Mouse (Mus musculus): ENCODE data around the gene Cenpp.

Cenpp gene

DNA sequence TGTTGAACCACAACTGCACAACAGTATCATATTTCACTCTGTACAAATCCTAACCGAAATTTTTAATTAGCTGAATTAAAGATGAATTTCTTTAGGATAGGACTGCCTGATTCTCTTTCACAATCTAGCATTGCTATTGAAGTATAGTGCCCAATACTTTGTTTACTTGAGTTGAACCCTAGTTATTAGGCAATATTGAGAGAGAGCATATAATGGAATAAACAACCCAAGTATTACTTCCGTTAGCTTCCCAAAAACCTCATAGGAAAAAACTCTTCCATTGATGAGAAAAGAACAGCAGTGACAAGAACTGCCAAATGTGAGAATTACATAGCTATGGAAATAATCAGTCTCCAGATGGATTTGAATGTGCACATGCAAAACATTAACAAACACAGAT lies 126.3 kb downstream of the Cenpp start:
- Histone ChIP-seq H3K36me3 (ENCODE audit: control insufficient read depth, insufficient read depth, low read length, poor library complexity, severe bottlenecking) (no peaks in the 10 kb centered on the region), H3K27me3 (ENCODE audit: control insufficient read depth, insufficient read depth, low read length, poor library complexity, severe bottlenecking) (no peaks in the 10 kb centered on the region)
- no peak for DNase-seq (ENCODE audit: low read depth, low spot score)

DNA sequence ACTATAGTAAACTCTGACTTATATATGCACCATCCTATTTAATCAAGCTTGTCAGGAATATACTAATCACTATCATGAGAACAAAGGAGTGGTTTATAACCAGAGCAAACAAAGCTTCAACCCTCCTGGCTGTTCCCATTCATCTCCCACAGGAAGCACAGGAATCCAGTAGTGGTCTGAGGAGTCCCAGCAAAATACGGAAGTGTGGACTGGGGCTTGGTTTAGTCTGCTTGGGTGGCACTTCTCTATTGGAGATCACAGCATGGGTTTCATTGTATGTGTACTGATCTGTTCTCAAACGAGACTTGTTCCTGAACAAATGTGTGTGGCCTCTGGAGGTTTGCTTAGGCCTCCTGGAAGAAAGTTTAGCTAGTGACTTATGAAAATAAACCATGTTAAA lies 133.8 kb downstream of the Cenpp start:
- no peak for DNase-seq (ENCODE audit: low read depth, low spot score)
- H3K27me3 ChIP-seq (ENCODE audit: control insufficient read depth, insufficient read depth, low read length, poor library complexity, severe bottlenecking) = no peaks in the 10 kb centered on the region
- H3K36me3 ChIP-seq (ENCODE audit: control insufficient read depth, insufficient read depth, low read length, poor library complexity, severe bottlenecking) = no peaks in the 10 kb centered on the region

DNA sequence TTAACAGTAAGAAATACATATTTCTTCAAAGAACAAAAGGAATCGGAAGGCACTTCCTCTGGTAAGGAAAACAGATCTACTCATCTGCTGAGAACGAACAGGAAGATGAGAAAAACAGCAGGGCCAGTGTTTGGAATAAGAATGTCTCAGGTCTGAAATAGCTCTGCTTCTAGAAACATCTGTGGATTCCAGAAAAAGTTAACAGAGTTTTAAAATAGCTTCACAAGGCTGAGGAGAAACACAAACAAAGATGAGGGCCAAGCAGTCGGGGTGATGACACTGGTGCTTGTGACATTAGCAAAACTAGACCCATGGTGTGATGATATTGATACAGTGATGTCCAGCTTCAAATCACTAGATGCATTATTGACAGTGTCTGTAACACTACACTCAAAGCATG lies 145.4 kb downstream of the Cenpp start:
- no peak for DNase-seq (ENCODE audit: low read depth, low spot score)
- Histone ChIP-seq H3K27me3 (ENCODE audit: control insufficient read depth, insufficient read depth, low read length, poor library complexity, severe bottlenecking) (no peaks in the 10 kb centered on the region), H3K36me3 (ENCODE audit: control insufficient read depth, insufficient read depth, low read length, poor library complexity, severe bottlenecking) (no peaks in the 10 kb centered on the region)

DNA sequence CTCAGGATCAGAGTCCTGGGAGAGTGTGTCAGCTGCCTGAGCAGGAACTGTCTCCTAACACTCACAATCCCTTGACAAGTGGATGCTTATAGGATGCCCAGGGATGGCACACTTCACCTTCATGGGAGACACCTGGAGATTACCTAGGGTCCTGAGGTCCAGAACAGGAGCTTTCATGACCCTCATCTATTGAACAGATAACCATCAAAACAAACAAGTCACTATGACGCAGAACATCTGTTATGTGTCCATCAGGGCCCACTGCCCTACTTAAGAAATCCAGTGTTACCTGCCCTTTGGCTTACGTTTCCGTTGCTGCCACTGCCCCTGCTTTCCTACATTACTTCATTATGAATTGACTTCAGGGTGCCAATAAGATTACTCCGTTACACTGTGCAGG lies 146.8 kb downstream of the Cenpp start:
- Histone ChIP-seq H3K27me3 (ENCODE audit: control insufficient read depth, insufficient read depth, low read length, poor library complexity, severe bottlenecking) (no peaks in the 10 kb centered on the region), H3K36me3 (ENCODE audit: control insufficient read depth, insufficient read depth, low read length, poor library complexity, severe bottlenecking) (no peaks in the 10 kb centered on the region)
- no peak for DNase-seq (ENCODE audit: low read depth, low spot score)

DNA sequence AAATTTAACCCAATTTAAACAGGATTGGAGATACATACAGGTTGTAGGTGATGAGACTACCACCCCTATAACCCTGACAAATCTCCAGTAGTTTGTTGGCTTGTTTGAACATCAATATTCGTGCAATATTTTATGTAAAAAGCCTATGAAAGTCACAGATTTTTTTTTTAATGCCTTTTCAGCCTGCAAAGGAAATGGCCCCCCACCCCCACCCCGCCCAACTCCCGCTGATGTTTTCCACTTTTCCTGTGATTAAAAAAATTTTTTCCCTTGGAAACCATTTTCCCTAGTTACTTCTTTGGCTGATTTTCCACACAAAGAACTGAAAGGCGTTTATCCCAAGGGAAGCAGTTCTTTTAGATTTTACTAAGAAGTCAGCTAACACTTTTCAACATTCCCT lies 148.1 kb downstream of the Cenpp start, which contains the start of gene Ecm2:
Gene Ecm2 (plus strand): TSS at position 301 of the 400 bp plus-strand sequence.
- no peak for DNase-seq (ENCODE audit: low read depth, low spot score)
- H3K36me3 ChIP-seq (ENCODE audit: control insufficient read depth, insufficient read depth, low read length, poor library complexity, severe bottlenecking) = no peaks in the 10 kb centered on the region
- H3K27me3 ChIP-seq (ENCODE audit: control insufficient read depth, insufficient read depth, low read length, poor library complexity, severe bottlenecking) = no peaks in the 10 kb centered on the region

DNA sequence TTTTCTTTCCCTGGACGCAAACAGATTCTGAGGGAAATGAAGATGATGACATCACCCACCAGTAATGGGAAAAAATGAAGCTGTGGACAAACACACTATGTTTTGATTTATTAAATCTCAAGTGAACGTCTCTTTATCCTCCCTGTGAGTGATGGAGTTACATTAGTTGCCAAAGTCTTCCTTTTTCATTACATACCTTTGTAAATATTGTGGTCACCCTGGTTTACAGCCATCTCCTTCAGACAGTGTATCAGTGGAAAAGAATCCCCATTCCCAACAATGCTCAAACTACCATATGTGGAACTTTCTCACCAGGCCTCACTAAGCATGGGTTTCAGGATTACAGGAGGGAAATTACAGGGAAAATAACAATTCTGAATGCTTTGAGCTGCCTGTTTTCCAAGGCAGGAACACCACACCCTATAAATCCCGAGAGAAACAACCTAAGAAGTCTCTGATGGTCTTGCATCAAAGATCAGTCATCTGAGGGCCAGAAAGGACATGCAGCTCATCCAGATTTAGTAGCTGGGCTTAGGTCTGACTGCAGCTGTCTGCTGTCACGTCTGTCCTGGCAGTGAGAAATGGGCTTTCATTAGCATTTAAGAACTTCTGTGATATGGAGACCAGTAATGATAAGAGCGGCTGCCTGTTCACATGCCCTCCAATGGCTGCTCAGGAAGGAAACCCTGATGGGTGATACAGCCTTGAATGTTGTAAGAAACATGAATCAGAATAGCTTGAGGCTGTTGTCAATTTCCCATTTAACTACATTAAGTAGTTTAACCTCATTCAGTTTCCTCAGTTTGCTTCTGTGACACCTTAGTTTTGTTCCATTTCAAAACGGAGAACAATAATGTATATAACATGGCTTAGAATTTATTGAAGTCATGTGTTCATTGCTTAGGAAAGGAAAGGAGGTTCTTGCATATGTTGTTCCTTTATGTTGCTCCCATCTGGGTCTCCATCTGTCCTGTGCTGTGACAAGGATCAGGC lies 159.9 kb downstream of the Cenpp start, which contains the start of gene Tes3-ps:
Gene Tes3-ps (plus strand): TSS at position 943 of the 993 bp plus-strand sequence.
- DNase-seq (ENCODE audit: low read depth, low spot score) = no peak
- Histone ChIP-seq H3K36me3 (ENCODE audit: control insufficient read depth, insufficient read depth, low read length, poor library complexity, severe bottlenecking) (no peaks in the 10 kb centered on the region), H3K27me3 (ENCODE audit: control insufficient read depth, insufficient read depth, low read length, poor library complexity, severe bottlenecking) (no peaks in the 10 kb centered on the region)

DNA sequence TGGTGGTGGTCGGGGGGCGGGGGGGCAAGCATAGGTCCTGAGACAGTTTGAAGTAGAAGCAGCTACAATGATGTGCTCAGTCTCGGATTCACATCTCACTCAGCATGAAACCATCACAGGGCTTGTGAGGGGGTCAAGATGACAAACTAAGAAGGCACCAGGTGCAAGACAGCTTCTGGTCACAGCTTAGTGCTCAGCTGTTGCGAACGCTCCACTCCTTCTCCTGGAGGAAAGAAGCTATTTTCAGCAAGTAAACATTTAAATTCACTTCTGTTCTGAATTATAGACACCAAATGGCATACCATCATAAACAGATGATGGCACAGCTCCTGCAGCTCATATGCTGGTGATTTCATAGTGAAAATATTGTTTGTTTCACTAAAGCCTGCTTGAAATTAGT lies 167.2 kb downstream of the Cenpp start:
- DNase-seq (ENCODE audit: low read depth, low spot score) = no peak
- no peaks in the 10 kb centered on the region for H3K36me3 ChIP-seq (ENCODE audit: control insufficient read depth, insufficient read depth, low read length, poor library complexity, severe bottlenecking)
- H3K27me3 ChIP-seq (ENCODE audit: control insufficient read depth, insufficient read depth, low read length, poor library complexity, severe bottlenecking) = no peaks in the 10 kb centered on the region

DNA sequence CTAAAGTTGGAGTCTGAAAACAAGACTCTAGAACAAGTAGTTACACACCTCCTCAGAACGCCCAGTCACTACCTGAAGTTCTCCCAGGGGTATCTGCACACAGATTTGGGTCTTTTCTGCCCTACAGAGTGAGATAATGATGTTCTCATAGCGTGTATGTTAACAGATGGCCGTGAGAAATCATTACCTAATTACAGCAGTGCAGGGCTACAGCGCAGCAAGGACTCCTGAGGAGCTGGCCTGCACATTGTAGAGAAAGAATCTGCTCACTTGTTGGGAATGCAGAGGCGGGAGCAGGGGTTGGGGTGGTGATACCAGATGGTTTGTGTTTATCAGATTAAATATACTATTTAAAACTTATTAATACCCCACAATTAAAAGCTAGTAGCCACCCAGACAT lies 172.0 kb downstream of the Cenpp start:
- DNase-seq (ENCODE audit: low read depth, low spot score) = no peak
- Histone ChIP-seq H3K36me3 (ENCODE audit: control insufficient read depth, insufficient read depth, low read length, poor library complexity, severe bottlenecking) (no peaks in the 10 kb centered on the region), H3K27me3 (ENCODE audit: control insufficient read depth, insufficient read depth, low read length, poor library complexity, severe bottlenecking) (no peaks in the 10 kb centered on the region)

DNA sequence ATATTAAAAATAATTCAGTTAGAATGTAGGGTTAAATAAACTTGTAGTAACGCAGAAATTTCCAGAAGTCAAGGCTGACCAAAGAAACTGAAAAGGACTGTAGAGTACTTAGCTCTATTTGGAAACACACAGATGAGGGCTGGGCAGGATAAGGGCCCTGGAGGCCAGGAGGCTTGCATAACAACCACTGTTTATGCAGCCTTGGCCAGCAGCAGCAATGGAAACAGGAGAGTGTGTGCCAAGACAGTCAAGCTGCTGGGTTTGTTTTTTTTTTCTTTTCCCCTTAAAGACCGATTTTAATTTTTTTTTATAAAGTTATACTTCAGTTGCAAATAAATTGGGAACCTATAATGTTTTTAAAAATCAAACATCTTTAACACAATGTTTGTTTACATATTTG lies 172.5 kb downstream of the Cenpp start:
- DNase-seq (ENCODE audit: low read depth, low spot score) = no peak
- Histone ChIP-seq H3K36me3 (ENCODE audit: control insufficient read depth, insufficient read depth, low read length, poor library complexity, severe bottlenecking) (no peaks in the 10 kb centered on the region), H3K27me3 (ENCODE audit: control insufficient read depth, insufficient read depth, low read length, poor library complexity, severe bottlenecking) (no peaks in the 10 kb centered on the region)

DNA sequence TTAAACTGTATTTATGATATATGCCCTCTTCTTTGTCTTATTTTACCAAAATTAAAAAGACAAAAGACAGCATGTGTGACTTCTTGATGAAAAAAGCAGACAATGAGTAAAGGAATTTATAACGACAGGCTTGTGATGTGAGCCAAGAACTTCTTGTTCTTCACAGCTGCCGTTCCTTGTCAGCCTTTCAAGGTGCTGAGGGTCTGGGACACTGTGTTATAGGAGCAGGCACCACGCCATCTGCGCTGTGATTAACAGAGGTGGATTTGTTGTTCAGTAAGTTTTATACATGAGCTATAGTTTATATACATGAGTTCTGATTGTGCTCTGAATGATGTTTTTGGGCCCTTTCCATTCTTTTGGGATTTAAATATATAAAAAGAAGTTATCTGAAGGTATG lies 173.2 kb downstream of the Cenpp start:
- Histone ChIP-seq H3K36me3 (ENCODE audit: control insufficient read depth, insufficient read depth, low read length, poor library complexity, severe bottlenecking) (no peaks in the 10 kb centered on the region), H3K27me3 (ENCODE audit: control insufficient read depth, insufficient read depth, low read length, poor library complexity, severe bottlenecking) (no peaks in the 10 kb centered on the region)
- DNase-seq (ENCODE audit: low read depth, low spot score) = no peak

DNA sequence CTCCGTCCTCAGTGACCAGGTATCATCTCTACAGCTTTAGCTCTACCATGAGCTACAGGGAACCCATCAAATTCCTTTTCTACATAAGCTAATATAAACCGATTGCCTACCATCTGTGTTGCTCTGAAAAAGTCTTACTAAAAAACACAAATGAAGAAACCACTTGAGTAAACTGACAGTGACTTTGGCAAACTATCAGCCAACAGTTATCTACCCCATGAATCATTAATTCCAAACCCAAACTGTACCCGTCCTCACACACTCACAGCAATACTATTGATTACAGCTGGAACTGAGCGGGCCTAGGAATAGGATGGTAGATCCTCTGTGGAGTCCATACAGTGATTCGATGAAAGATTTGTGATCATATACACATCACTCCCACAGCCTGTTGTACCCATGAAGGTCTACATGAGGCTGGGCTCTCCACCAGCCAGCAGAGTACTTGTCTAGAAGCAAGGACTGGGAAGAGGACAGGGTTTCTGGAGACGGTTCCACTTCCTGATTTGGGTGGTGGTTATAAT lies 173.7 kb downstream of the Cenpp start:
- DNase-seq (ENCODE audit: low read depth, low spot score) = no peak
- H3K27me3 ChIP-seq (ENCODE audit: control insufficient read depth, insufficient read depth, low read length, poor library complexity, severe bottlenecking) = no peaks in the 10 kb centered on the region
- H3K36me3 ChIP-seq (ENCODE audit: control insufficient read depth, insufficient read depth, low read length, poor library complexity, severe bottlenecking) = no peaks in the 10 kb centered on the region

DNA sequence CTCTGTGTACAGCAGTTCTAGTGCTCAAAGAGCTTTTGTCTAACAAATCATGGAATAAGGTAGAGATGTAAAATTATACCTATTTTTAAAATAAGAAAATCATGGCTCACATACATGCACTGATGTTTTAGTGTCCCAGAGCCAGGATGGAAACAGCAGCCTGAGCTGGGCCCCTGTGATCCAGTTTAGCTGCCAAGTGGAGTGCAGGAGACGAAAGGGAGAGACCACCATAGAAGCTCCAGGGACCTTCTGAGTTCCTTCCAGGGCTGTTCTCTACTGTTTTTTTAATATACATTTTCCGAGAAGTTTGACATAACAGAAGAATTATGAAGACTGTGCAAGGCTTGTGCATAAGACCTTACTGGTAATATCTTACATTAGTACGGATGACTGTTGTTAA lies 174.7 kb downstream of the Cenpp start:
- no peak for DNase-seq (ENCODE audit: low read depth, low spot score)
- H3K36me3 ChIP-seq (ENCODE audit: control insufficient read depth, insufficient read depth, low read length, poor library complexity, severe bottlenecking) = no peaks in the 10 kb centered on the region
- H3K27me3 ChIP-seq (ENCODE audit: control insufficient read depth, insufficient read depth, low read length, poor library complexity, severe bottlenecking) = no peaks in the 10 kb centered on the region

DNA sequence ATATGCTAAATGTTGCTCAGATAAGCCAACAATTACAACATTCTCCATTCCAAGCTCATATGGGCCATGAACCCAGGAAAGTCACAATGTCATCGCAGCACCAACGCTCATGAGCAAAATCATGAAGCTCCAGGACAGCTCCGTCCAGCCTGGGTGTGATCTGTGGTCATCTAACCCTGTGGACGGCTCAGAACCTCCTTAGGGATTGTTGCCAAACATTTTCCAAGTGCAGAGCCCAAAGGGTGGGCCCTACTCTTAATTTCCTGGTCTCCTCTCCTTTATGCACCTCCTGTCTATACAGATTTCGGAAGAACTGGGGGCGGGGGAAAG lies 179.9 kb downstream of the Cenpp start:
- no peak for DNase-seq (ENCODE audit: low read depth, low spot score)
- no peaks in the 10 kb centered on the region for H3K36me3 ChIP-seq (ENCODE audit: control insufficient read depth, insufficient read depth, low read length, poor library complexity, severe bottlenecking)

DNA sequence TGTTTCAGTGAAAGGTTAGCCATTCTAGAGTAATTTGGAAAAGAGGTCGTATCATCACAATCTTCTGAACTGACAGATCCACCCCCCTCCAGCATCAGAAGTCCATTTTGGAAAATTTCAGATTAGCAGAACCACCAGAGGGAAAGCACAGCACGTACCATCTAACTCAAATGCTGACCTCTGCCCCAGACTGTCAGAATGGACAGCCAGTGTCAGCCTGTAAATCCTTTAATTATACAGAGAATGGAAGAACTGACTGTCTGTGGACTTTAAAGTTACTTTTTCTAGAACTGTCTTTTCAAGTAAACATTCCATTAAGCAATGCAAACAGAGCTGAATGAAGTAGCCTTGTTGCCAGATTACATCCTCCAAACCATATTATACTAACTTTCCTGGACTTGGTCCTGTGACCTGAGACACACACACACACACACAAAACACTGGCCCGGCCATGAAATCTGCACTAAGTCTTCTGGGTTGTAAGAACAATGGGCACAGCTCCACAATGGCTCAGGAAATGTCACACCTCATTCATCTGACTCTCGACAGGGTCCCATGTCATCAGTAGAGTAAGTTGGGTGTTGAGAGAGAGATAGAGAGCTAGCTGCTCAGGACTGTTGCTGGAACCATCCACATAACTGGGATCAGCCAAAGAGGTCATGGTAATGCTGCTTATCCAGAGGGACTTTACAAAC lies 180.5 kb downstream of the Cenpp start:
- DNase-seq (ENCODE audit: low read depth, low spot score) = no peak
- Histone ChIP-seq H3K27me3 (ENCODE audit: control insufficient read depth, insufficient read depth, low read length, poor library complexity, severe bottlenecking) (no peaks in the 10 kb centered on the region), H3K36me3 (ENCODE audit: control insufficient read depth, insufficient read depth, low read length, poor library complexity, severe bottlenecking) (no peaks in the 10 kb centered on the region)

More for the DNA sequence above, 179.9 kb downstream of the Cenpp start:
- H3K27me3 ChIP-seq (ENCODE audit: control insufficient read depth, insufficient read depth, low read length, poor library complexity, severe bottlenecking) = no peaks in the 10 kb centered on the region

DNA sequence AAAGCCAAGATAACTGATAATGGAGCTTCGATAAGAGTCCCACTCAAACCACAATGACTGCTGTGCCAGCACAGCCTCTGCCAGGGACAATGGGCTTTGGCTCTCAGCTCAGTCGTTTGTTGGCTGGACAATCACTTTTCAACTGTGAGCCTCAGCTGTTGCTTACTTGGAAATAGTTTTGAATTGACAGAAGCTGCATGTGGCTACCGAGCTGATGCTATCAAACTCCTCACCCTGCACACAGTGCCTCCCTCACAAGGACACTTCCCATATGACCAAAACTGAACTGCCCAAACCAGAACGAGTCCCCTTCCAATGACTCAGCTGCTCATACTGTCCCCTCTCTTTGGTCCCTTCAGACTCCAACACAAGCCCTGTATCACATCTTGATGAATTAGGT lies 181.8 kb downstream of the Cenpp start:
- Histone ChIP-seq H3K27me3 (ENCODE audit: control insufficient read depth, insufficient read depth, low read length, poor library complexity, severe bottlenecking) (no peaks in the 10 kb centered on the region), H3K36me3 (ENCODE audit: control insufficient read depth, insufficient read depth, low read length, poor library complexity, severe bottlenecking) (no peaks in the 10 kb centered on the region)
- no peak for DNase-seq (ENCODE audit: low read depth, low spot score)

Measured in splenic B cell, adult 2 months (primary cell).